Mouse (Mus musculus) cerebellum, postnatal 36 days (tissue): ENCODE measurements around the gene Hnrnpd.
A peak's percentile ranks its signal among the peaks of the same experiment; 100 is the strongest.

Source experiments
- DNase-seq, 2 experiments: peaks; one replicate each; pipeline ENCODE4 v3.0.0; 2021 to 2022; ENCODE audit warnings: mixed read lengths in 2 of 2

Hnrnpd gene

DNA sequence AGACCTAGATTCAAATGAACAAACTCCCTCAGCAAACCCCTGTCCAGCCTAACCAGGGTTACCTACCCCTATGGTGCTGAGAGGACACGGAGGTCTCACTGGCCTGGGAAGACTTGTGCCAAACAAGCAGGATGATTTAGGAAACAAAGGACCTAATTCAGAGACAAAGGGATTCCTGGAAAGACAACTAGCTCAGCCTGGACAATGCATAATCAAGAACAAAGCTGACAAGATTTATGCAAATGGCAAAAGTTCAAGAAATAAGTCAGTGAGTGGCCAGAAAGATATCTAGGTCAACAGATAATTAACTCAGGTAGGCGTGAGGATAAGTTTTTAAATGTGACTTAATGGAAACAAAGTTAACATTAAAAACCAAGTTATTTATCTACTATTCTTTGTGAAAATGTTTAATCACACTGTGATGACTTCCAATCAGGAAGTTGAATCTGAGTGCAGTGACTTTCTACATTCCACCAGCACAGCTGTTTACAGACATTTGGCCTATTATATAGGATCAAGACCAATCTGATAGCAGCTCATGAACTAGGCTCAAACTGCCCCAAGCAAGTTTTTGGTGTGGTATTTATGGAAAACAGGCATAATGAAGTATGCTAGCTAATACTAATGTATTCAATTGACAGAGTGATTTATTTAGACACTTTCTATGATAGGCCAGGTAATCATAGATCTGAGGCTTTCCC is 19.4 kb downstream of the Hnrnpd start:
- no peak for DNase-seq

DNA sequence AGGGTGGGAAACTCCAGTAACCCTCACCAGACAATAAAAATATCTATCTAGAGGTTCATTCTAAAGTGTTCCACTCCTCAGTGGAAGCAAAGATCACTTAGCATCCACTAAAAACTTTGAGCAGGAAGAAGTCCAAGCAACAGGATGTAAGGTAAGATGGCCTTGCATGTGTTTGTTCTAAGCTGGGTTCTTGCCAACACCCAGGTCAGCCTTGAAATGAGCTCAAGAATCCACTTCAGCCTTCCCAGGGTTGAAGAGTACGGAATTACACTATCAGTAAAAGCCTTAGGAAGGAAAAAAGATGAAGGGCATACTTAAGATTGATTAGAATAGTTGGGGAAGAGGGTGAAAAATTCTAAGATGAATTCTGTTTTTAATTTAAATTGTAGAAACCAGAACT is 20.1 kb downstream of the Hnrnpd start:
- DNase-seq: no peak

DNA sequence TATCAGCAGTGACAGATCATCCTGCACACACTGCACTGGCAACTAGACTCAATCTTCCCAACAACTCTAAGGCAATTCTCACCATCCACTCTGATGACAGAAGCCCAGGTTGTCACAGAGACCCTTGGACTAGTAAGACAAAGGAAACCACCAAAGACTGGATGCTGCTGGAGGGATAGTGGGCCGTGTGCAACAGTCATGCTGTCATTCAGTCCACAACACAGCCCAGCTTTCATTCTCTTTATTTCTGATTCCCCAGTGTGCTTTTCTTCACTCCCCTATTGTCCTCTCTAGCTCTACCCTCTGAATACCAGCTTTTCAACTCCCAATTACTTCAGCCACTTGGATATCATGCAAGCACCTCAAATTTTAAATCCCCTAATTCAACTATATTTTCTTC is 24.9 kb downstream of the Hnrnpd start:
- DNase-seq: no peak

DNA sequence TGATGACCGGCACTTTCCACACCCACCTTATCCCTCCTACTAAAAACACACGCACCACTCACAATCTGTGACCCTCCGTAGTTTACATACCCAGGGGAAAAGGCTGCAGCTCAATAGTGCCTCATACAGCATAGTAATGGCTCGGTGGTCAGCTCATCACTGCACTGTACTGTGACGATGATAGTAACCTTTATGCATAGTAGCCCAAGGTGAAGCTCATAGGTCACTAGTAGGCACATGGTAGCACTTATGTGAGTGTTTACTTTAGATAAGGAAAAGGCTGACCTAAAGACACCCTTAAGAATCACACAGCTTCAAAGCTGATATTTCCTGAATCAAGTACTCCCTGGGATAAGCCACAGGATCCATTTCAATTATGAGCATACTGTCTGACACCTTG is 26.2 kb downstream of the Hnrnpd start:
- DNase-seq: no peak

DNA sequence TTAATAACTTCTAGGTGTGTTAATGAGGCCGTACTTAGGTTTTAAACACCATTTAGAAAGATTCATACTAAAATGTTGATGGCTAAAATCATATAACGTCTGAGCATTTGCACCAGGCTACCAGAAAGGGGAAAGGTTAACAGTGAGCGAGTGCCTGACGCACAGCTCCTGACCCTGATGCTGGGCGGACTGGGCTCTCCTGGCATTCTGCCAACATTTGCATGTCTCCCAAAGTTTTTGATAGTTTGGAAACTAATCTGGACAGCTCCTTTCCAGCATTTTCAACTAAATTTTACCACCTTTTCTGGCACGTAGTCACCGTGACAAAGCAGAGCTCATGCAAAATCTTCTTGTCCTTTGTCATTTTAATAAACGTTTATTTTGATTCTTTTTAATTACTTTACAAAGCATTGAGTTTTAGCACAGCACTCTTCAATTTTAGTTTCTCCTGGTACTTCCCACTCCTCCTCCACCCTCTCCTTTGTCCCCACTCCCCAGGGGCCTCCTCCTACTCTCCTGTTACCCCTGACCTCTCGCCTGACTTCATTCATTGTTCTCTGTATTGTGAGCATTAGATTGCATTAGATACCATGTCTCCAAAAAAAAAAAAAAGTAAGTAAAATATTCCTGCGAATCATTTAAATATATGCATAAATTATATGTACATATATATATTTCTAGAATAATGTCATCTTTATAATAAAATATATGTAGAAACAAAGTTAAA is 36.8 kb downstream of the Hnrnpd start:
- DNase-seq: no peak

DNA sequence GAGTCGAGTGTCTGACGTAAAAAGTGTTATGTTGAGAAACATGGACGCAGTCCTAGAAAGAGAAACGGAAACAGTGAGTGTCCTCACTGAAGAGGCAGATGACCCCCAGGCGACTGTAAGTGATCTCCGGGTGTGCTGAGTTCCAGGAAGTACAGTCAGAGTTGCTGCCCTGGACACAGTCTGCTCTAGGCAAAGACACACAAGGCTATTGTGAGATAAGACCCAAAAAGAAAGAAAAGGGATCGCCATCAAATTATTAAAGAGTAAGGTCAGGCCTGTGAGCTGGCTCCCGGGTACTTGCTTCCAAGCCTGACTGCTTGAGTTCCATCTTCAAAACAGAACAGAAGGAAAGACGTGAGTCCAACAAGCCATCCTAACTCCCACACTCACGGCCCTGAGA is 37.5 kb downstream of the Hnrnpd start:
- DNase-seq: no peak

DNA sequence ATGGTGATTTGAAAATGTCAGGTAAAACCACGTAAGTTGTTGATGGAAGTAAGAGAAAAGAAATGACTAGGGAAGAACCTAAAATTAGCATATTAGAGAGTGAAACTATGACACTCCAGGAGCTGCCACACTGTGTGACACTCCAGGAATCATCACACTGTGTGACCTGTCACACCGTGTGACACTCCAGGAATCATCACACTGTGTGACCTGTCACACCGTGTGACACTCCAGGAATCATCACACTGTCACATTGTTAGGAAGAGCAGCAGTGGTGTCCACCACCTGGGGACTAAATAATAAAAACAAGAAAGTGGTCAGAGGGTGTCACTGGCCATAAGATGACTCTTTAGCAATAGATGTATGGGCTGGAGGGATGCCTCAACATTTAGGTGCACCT is 39.3 kb downstream of the Hnrnpd start:
- DNase-seq: no peak

DNA sequence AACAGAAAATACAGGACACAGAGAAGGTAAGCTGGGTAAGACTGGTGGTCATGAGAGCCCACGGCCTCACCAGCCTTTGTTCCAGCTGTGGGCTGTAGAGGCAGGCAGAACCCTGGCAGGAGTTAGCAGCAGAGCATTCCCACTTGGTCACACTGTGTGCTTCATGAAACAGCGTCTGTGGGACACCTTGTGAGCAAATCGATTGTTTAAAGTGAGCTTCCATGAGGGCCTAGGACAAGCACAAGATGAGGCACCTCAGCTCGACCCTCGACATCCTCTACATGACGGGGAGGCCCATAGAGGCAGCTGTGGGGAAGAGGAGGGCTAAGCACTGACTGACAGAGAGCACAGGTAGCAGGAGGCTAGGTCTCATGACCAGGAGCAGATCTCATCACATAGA is 46.8 kb downstream of the Hnrnpd start:
- DNase-seq: no peak

DNA sequence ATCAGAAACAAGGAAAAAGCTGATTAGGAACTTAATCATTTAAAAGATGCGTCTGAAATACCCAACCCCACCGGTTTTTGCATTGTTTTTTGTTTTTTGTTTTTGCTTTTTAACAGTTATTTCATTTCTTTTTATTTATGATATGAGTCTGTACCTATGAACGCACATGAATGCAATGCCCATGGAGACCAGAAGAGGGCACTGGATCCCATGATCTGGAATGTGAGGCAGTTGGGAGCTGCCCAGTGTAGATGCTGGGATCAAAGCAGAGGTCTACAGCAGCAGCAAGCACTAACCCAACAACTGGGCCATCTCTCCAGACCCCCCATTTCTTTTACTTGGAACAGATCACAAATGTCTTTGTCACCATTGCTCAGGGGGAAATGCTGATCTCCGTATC is 50.8 kb downstream of the Hnrnpd start:
- DNase-seq: peak; percentile 14 to 20

DNA sequence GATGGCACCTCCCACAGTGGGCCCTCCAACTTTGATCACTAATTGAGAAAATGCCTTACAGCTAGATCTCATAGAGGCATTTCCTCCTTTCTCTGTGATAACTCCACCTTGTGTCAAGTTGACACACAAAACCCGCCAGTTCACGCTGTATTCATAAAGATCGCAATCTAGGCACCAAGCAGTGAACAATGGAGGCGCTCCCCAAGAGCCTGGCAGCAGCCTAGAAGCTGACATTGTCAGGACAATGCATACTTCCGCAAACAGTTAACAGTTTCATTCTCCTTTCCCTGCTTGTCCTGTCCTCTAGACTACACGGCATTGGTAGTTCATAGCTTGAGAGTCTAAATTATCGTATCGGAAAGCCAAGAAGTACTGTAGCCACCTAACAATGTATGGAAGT is 56.7 kb downstream of the Hnrnpd start:
- no peak for DNase-seq

DNA sequence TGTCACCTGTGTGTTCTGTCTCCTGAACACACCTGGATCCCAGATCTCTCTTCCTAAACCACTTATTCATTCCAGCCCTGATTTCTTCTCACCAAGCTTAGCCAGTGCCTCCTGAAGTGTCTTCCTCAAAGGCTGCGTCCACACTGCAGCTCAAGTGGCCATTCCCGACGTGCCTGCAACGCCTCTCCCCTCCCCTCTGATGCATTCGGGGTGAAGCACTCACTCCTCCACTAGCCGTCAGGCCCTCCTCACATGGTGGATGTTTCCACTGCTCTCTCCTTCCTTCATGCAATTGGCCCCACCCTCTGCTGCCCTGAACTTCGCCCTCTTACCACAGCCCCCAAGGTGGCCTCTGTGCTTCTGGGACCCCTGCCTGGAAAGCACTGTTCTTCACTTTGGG is 63.2 kb downstream of the Hnrnpd start:
- DNase-seq: no peak

DNA sequence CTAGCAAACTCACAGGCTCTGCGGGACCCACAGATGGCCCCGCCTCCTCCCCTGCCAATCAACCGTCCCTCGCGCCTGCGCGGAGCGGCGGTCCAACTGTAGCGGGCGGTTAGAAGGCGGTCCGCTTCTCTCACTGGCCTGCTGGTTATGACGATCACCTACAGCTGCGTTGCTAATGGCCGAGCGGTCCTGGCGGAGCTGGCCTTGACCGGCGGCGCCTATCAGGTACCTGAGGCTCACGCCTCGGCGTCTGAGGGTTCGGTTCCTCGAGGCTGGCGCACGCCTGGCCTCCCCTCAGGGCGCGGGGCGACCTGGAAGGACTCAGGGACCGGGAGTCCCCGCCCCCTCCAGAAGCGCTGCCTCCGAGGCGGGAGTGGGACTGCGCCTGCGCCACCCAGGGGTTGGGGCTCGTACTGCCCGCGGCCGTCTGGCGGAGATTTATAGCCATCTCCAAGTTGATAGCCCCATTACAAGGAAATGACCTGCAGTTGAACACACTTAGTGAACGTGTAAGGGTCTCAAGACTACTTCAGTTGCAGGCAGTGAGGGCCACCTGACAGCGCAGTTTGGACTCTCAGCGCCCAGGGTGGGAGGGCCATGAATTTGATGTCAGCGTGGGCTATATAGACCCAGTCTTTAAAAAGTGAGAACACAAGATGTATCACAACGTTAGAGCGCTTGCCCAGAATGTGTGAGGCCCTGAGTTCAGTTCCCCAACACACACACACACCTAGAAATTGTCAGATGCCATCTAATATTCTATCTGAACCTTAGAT is 72.4 kb downstream of the Hnrnpd start, which contains the start of gene Vamp9:
Gene Vamp9 (plus strand): TSS at position 74 of the 776 bp plus-strand sequence.
- peak; percentile 88 to 93 for DNase-seq
